Mouse (Mus musculus) ES-Bruce4 (cell line): ENCODE data around the gene Ercc1.

ENCODE experiments used
- CTCF ChIP-seq: IDR thresholded peaks from one replicate; pipeline ENCODE4 v1.8.1; 2011; ENCODE audit warnings: low read depth, low read length
- EP300 ChIP-seq: IDR thresholded peaks from 2 replicates; pipeline ENCODE4 v1.6.1; 2011; ENCODE audit warnings: low read depth, low read length; ENCODE audit not compliant: insufficient read depth
- POLR2A ChIP-seq: IDR thresholded peaks from one replicate; pipeline ENCODE4 v1.8.1; 2011; ENCODE audit warnings: low read length; ENCODE audit not compliant: insufficient read depth

DNA sequence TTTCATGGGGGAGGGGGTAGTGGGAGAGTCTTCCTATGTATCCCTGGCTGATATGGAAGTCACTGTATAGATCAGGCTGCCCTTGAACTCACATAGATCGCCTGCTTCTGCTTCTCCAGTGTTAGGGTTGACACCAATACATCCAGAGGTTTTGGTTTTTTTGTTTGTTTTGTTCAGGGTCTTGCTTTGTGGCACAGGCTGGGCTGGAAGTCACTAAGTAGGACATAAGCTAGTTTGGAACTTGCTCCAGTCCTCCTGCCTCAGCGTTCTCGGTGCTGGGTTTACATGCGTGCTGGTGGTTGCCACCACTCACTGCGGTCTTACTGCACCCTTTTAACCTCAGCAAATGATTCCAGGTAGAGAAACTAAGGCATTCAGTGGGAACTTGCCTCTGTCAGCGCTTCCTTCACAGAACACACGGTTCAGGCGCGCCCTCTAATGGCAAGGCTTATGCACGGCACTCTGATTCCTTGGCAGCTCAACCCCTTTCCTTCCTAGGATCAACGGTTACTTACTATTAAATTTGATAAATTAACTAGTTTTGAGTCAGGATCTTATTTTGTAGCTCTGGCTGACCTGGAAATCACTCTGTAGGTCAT is 1.3 kb upstream of the Ercc1 start:
- TF ChIP-seq EP300 (no peak), POLR2A (no peak), CTCF (peak; percentile 96)
